Mouse (Mus musculus) right cerebral cortex, postnatal 25 days (tissue): Measurements from ENCODE around the gene Mpzl3.
"Not testable (repeated sequence)": the region's sequence is repeated elsewhere in the genome, so short reads cannot be mapped to it uniquely, and the experiment has no call there.

Source experiments
- DNase-seq: peaks from one replicate; pipeline ENCODE4 v3.0.0; 2022

The Mpzl3 gene

DNA sequence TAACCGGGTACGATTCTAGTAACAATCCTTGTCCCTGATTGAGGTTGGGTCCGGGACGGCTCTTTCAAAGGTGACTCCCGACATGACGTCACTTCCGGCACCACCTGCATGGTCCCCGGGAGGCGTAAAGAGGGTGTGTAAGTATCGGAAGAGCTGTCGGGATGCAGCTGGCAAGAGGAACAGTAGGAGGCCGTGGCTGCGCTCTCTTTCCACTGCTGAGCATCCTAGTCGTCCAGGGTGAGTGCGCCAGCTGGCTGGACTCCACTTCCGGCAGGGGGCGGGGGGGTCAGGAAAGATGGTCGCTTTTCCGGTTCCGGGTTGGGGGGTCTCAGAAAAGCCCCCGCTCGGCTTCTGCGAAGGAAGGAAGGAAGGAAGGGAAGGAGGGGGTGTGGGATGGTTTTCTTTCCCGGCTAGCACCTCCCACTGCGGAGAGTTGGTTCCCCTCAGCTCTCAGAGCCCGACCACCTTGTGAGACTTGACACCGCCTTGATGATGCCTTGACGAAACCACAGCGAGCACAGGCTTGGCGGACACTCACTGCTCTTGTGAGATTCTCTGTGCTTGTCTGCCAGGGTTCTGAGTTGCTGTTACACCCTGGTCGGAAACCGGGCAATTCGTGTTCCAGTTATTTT, at the start of gene Mpzl3:
TSS of gene Mpzl3 (plus strand) at position 105 of the 632 bp plus-strand sequence.
- peak; percentile 85 for DNase-seq

DNA sequence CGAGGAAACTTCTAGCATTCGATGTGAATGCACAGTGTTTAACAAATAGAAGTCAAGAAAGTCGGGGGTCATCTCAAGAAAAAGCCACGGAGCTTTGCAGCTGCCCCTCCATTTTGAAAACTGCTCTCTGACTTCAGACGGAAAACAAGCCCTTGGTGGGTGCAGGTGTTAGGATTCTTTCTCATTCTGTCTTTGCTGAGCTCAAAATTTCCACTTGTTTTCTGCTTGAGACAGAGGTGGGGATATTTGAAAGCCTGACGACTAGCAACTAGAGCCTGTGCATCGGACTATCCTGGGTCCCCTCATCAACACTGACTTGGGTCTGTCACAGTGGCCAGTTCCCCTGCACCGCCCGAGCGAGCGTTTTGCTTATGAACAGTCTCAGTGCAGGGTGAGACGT, 47.6 kb upstream of the Mpzl3 start:
- no peak for DNase-seq

DNA sequence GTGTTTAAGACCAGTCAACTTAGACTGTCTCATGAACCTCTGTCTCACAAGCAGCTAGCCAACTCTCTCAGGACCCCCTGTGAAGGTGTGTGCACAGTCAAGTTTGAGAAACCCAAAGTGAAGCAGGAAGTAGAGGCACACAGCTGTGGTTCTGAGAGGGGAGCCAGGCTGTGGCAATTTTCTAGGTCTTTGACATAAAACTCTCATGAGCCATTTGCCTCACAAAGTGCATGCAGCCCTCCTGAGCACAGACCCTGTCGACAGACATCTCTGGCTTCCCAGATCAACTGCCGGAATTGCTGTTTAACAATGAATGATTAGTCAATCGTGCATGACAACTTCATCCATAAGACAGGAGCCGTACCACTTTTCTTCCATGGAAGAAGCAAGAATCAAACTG, 46.6 kb upstream of the Mpzl3 start:
- DNase-seq = no peak

DNA sequence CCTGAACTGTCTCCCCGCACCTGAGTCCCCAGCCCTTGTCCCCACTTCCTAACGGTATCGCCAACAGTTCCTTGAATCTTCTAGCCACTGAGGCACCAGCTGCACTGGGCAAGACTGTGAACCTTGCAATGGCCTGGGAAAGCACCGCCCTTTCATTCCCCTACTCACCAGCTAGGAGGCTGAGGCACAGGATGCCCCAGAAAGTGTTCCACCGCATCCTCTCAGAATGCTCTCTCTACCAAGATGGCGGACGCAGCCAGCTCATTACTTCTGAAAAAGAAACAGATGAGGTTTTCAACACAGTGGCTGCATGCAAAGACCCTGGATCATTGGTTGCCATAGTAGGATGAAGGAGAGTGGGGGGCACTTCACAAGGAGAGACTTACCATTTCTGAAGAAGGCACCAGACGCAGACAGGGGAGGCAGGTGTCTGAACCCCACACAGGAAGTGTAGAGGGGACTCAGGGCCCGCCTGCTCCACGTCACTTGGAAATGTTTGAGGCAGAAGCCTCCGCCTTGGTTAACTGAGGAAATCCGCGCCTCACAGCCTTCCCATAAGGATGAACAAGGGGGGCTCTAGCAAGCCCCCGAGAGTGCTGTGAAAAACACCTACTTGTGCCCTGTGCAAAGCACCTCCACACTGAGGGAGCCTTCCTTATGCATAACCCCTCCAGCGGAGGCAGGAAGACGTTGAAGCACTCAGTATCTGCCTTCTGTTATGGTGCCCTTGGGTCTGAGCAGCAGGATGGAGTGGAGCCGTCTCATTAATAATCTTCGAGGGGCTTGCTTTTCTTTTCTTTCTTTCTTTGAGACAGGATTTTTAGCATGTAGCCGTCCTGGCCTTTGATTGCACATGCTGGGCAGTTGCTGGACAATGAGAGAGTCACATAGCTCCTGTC, 45.6 kb upstream of the Mpzl3 start, which contains the start of gene Cd3e:
TSS of gene Cd3e (minus strand) at position 448 of the 899 bp plus-strand sequence.
- DNase-seq = no peak

DNA sequence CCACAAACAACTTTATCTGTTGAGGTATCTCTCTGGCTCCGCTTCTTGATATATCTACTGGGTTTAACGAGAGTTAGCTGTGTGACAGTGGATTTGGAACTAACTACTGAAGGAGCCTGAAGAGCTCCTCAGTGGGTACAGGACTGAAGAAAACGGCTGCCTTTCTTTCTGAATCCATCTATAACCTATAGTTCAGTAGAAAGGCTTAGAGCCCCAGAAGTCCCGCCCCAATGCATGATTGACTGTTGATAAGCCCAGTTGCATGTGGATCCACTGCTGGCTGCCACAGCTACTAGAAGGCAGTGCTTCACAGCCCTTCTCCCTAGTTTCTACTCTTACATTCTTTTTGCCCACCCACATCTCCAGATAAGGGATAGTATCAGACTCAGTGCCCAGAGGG, 44.5 kb upstream of the Mpzl3 start:
- DNase-seq = no peak

DNA sequence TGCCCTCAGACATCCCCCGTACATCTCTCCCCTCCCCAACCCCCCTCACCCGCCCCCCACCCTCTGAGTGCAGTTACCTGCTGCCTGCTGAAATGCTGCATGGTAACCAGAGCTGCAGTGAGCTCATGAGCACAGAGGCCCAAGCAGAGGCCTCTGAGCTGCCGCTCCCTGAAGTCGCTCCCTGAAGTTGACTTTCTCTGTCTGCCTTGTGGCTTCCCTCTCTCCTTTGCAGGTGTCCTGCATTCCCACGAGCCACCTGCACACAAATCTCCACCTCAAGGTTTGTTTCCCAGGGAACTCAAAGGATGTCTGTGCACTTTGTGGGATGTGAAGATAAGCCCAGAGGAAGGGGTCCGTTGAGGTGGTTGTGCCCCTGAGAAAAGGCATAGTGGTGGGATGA, 43.7 kb upstream of the Mpzl3 start:
- DNase-seq = no peak

DNA sequence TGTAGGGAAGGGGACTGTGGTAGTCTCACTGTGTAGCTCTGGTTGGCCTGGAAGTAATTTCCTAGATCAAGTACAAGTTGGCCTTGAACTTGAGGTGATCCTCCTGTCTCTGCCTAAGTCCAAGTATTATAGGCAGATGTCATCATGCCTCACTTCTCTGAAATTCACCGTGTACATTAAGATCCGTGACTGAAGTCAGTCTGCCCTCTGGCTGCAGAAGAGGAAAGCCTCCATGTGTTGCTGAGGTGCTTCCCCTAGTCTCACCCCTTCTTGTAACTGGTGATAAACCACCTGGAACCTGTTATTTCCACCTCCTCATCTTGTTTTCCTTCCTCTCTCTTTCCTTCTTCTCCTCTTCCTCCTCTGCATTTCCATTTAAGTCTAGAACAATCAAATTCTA, 40.1 kb upstream of the Mpzl3 start:
- DNase-seq = no peak

DNA sequence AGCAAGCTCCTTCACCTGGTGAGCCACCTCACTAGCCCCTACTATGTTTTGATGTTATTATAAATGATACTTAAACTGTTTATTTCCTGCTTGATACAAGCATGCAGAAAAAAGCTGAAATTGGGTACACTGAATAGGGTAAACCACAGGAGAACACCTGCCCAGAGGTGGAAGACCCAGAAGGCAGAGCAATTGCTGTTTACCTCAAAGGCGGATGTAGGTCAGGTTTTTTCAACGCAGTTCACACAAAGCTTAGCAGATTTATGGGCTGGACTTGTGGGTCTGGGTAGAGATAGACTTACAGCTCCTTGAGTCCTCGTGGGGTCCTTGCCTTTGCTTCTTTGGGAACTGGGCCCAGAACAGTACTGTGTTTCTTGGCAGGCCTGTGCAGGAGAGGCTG, 39.1 kb upstream of the Mpzl3 start:
- no peak for DNase-seq

DNA sequence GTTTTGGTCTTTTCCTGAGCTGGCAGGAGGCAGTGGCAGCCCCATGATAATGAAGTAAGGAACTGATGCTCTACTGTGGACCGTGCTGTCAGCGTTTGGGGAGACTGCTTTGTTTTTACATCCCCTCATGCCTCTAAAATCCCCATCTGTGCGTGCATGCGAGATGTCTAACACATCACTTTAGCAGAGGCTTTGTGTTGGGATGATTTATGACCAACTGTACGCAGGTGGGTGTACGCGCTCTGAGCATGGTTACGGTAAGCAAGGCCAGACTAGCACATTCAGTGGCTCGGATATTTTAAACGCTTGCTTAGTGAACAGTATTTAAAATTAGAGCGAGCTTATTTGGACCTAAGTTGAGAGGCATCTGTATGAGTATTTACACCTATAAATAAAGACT, 37.0 kb upstream of the Mpzl3 start:
- peak; percentile 6 for DNase-seq

DNA sequence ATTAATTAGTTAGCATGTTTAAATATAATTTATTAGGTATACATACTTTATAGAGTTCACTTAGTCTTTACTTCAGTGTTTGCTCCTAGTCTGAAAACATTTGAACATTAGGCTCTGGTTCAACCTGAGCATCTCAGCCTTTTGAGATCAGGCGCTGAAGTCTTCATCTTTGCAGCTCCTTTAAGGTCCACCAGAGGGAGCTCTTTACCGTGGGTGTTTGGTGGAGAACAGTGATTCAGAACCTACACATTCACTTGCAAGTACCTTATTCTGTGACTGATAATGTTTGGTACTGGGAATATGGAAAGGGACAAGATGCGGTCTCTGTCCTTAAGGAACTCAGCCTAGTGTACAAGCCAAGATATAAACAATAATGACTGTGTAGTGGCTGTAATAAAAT, 32.2 kb upstream of the Mpzl3 start:
- peak; percentile 28 for DNase-seq

DNA sequence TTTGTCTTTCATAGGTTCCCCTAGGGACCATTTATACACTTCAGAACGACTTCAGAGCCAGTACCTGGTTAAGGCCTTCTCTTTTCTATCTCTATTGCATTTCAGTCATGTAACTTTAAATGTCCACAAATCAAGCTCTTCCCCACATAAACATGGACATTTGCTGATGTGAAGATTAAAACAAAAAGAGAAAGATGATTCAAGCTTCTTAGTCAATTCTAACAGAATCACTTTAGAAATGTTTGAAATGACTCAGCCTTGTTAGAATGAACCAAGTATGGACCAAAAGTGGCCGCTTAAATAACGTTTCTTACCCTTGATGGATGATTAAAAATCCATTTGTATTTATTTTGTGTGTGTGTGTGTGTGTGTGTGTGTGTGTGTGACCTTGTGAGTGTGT, 31.3 kb upstream of the Mpzl3 start:
- no peak for DNase-seq

DNA sequence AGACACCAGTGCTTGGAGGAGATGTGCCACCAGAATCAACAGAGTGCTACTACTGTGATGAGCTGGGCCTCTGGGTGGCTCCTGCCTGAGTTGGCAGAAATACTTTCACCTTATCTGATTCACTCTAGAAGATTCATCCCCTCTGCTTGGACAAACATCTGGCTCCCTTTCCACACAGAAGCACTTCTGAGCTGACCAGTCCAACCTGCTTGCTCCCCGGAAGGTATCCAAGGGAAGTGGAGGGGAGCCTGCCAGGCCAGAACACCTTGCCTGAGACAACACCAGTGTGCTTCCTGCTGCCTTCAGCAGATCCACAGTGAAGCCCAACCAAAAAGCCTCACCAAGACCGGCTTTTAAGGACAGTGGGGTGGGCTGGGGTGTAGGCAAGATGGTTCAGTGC, 30.8 kb upstream of the Mpzl3 start:
- DNase-seq = no peak

DNA sequence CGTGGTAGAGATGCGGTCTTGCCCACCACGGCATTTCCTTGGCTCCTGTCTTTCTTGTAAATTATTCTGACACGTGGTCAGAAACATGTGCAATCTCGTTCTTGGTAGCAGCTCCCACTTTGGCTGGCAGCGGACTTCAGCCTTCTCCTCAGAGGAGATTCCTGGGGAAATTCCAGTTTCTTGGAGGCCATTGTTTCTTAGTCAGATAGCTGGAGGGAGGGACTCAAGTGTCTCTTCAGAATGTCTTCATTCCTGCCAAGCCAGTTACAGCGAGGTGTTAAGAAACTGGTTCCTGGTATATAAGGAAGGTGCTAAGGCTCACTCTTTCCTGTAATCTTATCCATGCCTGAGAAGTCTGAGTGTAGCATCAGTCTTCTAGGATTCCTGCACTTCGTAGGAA, 27.6 kb upstream of the Mpzl3 start:
- DNase-seq = no peak

DNA sequence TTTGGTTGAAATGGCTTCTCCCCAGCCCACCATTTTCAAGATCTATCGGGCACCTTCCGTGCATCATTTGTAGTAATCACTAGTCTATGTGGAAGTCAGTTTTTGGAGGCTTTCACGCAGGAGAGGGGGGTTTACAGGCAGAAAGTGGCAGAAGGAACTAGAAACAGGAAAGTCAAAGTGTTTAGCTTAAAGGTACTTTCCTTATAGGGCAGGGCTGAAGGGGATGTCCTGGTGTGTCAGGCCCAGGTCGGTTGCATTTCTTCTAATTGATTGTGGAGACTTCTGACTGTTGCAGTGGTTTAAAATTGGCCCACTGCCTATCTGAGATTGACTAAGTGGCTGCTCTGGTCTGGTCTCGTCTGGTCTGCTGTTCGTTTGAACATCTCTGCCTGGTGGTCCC, 24.6 kb upstream of the Mpzl3 start:
- no peak for DNase-seq

DNA sequence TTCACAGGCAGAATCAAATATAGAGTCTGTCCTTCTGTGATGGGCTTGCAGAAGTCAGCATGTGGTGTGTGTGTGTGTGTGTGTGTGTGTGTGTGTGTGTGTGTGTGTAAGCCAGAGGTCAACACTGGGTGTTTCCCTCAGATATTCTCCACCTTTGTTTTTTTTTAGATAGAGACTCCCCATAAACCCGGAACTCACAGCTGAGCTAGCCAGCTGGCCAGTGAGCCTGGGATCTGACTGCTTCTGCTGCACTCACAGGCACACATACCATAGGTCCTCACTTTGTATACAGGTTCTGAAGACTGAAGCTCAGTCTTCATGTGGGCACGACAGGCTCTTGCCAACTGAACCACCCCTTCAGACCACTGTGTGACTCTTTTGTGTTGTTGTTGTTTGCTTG, 22.7 kb upstream of the Mpzl3 start:
- DNase-seq = no peak

DNA sequence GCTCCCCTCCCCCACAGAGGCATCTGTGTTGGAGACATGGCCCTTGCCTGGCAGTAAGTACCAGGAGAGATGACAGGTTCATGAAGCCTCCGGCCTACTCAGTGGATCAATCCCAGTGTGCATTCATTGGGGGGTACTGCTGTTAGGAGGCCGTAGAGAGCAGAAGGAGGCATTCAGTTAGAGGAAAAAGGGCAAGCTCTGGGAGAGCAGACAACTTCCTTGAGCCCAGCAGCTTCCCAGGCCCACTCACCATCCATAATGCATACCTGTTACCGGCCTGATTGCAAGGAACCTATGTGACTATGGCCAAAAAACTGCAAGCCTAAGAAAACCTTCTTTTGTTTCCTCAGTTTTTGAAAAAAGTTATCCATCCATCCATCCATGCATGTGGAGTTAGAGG, 20.5 kb upstream of the Mpzl3 start:
- DNase-seq = no peak

DNA sequence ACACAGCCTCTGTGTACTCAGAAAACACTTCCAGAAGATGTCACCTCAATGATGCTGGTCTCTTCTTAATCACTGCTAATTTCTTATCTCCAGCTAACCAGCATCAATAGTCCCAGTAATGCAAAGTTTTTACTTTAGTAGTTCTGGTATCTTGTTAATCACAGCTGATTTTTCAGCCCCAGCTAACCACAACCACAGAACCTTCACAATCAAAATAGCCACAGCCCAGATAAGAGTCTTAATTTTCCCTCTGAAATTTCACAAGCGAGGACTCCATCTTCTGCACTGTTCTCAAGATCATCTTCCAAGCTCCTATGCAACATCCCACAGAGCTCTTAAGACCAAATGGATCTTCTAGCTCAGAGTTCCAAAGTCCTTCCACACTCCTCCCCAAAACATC, 17.2 kb upstream of the Mpzl3 start:
- not testable (repeated sequence) for DNase-seq

DNA sequence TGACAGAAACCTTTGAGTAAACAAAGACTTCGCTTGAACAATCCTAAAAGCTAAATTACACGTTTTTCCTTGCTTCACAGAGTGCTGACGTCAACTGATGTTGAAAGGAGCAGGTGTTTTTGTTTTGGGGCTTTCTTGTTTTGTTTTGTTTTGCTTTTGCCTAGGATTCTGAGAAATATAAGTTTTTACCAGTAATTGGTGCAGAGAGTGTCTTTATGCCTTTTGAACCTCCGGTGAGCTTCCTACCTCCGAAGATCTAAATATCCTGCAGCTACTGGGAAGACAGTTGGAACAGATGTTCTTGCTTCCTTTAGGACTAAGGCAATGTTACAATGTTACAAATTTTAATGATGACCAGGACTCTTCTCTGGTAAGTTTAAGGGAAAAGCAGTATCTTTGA, 15.5 kb upstream of the Mpzl3 start, which contains the start of gene Mpzl2:
TSS of gene Mpzl2 (plus strand) at position 301 of the 400 bp plus-strand sequence.
- no peak for DNase-seq

DNA sequence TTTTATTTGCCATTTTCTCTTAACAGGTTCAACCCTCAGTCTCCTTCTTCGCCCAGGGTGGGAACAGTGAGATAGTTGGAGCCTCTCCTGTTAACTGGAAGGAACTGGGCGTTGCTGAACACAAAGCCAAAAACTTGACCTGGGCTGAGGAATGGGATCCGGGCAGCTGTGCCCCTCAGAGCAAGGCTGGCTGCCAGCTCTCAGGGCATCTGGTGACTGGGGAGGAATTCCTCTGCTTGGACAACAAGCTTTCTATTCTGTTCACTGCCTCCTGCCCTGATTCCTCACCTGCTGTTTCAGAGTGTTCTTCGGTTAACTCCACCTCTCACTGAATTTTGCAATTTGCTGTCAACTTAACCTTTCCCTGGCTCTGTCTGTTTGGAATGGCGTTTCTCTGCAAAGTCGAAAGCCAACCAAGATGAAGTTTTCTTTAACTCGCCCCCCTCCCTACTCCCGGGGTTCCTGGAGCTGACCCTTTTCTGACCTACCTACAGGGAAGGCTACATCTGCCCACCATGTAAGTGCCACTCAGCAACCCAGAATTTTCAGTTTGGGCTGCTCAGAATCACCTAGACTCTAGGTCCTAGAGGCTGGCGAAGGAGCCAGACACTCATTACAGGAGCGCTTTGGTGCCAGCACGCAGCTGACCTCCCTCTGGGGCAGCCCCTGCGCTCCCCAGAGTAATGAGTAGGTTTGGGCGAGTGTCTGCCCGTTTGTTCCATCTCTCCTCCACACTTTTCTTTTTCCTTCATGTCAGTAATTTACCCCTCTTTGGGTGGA, 14.7 kb upstream of the Mpzl3 start:
- no peak for DNase-seq

DNA sequence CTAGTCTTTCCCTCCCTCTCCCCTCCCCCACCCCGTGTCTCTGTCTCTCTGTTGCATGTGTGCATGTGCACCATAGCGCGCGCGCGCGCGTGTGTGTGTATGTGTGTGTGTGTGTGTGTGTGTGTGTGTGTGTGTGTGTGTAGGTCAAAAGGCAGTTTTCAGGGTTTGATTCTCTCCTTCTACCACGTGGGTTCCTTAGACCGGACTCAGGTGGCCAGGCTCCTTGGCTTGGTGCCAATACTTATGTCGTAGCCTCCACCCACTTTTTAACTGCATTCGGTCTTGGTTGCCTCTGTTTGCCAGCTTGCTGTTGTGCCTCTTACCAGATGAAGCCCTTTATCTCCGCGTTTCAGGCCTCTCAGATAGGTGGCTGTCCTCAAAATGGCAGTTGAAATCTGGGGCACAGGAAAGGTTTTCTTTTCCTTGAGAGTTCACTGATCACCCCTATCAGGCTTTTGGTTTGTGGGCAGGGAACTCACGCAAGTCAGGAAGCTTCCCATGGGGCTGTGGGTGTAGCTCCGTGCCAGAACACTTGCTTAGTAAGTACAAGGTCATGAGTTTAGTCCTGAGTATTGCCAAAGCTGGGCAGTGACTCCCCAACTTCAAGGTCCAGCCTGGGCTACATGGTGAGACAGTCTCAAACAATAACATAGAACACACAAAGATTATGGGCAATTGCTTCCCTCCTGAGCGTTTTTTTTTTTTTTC, 13.7 kb upstream of the Mpzl3 start:
- DNase-seq = no peak

DNA sequence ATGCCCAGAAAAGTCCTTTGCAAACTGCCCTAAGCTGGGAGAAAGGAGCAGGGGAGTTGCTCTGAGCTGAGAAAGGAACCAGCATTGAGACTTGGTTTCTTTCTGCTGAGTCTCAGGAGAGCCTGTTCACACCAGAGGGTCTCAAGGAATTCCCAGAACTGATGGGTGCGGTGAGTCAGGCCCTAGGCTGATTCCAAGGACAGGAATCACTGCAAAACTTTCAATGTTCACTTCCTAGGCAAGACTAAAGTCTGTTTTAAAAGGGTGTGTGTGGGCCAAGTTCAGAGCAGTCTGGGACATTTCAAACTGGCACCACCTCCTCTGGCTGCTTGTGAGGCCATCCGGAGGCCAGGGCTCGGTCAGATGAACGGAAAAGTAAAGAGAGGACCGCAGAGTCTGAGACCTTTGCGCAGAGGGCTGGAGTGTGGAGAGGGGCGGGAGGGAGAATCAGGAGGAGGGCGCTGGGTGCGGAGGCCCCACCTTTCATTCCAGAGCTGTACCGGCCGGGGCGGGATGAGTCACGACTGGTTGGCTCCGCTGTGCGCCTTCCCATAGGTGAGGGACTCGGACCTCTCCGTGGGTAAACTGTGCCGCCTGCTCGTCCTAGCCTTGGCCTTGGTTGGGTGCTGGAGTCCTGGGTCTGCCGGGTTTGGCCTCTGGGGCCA, 12.8 kb upstream of the Mpzl3 start:
- no peak for DNase-seq

DNA sequence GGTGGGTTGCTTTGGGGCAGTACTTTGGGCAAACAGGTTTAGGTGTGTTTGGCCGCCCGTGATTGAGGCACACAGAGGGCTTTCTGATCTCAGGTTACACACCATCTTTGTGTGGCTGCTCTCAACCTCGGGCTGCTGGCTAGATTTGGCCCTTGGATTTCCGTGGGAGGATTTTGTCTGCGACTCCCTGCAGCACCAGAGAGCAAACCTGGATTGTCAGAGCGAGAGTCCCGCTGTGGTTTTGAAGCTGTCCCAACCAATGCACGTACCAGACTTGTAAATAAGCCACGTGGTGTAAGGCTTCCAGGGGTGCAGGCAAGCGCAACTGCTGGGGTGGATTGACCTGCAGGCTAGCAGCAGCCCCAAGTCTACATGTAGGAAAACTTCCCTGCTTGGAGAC, 12.0 kb upstream of the Mpzl3 start:
- DNase-seq = no peak
